Mouse (Mus musculus): ENCODE results near the gene Prdm16.

Prdm16 gene

DNA sequence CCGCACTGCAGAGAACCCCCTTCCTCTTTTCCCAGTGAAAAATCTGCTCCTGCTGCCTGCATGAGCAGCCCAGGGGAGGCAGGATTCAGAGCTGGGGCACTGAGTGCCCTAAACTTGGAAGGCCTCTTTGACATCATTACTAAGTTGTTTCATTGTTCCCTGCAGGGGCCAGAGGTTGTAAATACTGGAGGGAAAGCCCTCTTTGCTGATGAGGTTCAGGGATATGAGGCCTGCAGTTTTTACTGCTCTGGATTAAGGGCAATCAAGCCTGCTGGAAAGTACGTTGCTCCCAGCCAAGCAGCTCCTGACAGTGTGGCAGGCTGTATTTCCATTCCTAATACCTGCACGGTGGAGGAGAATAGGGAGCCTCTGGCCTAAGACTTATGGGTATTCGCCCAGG, 221.8 kb downstream of the Prdm16 start:
- DNase-seq, result no peak

DNA sequence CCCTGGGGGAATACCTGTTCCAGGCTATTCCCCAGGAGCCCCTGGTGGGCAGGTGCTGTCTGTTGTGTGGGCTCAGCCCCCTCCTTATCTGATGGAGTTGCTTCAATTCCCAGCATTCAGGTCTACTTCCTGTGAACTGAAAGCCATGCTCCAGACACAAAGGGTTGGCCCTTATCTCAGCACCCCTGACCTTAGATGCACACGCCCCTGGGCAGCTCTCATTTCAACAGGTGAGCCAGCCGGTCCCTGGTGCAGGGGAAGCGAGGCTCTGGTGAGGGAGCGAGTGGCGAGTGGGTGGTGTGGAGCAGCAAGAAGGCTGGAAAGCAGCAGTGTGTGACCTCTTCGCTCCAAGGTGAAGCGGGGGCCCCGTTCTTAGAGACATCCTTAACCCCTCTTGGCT, 226.1 kb downstream of the Prdm16 start:
- no peak for DNase-seq

DNA sequence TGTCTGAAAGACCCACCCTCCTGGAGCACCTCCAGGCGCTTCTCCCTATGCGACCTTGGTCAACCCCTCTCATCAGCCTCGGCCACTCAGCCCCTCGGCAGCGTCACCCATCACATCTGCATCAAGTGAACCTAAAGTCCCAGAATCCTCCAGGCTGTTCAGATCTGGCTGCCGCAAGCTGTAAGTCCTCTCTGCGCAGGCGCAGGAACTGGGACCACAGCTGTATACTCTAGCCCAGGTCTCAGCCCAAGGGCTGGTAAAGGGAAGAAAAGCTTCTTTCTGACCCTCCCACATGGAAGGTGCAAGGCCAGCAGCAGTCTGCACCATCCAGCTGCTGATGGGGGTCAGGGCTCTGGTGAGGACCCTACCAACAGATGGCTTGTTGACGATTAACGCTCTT, 226.8 kb downstream of the Prdm16 start:
- DNase-seq, result no peak

DNA sequence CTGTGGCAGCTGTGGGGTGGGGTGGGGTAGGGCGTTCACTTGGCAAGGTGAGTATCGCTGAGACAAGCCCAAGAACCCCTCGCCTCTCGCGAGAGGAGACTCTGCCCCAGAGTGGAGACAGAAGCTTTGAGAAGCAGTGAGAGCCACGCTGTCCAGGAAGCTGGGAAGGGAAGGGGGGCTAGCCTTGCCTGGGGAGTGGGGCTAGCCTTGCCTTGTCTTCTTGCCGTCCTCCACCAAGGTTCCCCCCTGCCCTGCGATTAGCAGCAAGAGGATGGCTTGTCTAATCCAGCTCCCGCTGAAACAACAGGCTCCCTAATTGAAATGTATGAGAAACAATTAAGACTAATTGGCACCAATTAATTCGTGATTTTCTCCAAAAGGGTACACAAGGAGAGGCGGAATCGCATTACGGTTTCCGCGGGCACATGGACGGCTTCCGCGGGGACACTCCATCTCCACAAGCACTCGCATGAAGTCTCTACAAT, 227.4 kb downstream of the Prdm16 start:
- no peak for DNase-seq

DNA sequence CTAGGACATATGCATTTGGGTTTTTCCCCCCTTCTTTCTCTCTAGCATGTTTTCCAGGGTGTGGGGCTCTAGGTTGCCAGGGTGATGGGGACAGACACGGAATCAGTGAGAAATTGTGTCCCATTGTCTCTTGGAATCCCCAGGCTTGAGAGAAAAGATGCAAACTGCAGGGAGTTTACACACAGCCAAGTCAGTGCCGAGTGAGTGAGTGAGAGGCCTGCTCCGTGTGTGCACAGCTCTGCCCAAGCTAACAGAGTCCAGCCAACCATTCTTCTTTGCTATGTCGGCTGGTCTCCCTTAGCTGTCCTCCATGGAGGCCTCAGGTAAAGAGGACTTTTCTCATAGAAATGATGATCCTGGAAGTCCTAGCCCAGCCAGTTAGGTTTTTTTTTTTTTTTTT, 233.7 kb downstream of the Prdm16 start:
- no peak for DNase-seq

DNA sequence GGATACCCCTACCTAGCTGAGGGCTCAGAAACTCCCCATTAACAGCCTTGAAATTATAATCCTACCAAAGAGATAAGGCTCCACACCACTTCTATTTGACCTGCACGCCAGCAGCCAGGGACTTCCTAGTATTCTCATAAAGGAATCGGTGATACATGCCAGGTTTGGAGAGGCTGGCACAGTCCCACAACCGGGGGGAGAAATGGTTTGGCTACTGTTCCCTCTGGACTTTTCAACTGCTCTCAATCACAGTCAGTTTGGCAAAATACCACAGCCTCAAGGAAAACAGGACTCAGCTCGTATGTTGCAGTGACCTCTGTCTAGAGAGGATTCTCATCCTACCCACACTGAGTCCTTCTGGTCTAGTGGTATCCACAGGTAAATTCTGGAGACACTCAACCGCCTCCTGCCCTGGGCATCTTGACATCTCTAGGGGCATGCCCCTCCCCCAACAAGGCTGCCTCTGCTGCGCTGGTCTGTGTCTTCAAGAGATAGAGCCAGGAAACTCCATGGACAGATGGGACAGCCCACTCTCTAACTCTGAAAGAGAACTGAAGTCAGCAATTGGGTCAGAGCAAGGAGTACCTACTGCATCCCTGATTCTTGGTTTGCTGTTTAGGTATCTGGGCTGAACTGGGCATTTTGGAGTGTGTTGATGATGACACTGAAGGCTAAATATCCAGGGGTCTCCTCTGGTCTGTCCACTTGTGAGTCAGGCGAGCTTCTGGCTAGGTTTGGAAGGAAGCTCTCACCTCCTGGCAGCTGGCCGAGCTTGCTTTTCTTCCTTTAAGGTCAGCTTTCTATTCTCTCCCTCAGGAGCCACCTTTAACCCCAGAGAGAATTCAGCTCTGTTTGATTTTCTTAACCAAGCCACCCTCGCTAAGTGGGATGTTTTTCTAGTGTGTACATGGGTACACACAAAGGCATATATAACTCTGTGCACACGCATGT, 234.4 kb downstream of the Prdm16 start:
- DNase-seq, result no peak

DNA sequence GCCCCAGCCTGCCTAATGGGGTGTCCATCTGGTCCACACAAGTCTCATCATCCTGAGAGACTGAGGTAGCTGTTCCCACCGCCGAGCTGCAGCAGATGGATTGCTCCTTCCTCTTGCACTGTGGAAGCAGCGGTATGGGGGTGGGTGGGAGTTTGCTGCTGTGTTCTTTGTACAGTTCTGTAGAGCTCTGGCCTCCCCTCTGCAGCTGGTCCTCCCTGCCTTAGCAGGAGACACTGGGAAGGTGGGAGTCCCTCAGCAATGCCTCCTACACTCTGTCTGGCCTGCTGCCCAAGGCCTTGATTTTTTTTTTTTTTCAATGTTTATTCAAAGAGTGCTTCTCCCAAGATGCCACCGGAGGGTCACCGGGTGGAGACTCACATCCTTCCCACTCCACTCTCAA, 235.3 kb downstream of the Prdm16 start:
- no peak for DNase-seq

DNA sequence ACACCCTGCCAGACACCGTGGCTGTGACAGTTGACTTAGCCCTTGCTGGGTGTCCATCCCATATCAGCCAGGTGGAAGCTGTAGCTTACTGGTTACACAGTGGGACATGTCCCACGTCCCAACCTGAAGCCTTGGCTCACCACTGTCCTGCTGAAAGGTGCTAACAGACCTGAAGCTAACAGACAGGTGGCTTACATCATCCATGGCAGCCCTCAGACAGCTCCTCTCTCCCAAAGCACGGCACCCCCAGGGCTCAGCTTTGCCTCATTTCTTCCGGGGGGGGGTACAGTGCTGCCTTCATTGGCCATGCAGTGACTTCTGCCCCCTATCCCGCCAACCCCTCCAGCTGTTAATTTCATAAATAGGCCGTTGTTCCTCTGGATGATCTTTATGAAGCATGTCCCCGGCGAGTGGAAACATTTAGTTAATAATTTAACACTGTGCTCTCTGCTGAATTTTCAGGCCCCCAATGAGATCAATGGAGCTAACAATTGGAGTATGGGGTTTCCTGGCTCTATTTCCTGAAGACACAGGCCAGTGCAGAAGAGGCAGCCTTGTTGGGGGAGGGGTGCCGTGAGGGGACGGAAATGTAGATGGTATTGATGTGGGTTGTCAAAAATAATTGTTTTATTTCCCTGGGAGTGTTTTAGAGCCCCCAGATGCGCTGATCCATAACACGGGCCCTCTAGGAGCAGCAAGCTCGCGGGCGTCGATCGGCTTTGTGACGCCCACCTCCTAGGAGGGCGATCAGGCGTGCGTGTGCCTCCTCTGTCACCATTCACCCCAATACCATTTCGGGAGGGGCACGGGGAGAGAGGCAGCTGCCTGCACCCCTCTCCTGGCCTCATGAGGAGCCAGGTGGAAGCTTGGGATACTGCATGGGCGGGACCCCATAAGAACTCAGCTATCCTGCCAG, 236.2 kb downstream of the Prdm16 start:
- DNase-seq, result no peak

DNA sequence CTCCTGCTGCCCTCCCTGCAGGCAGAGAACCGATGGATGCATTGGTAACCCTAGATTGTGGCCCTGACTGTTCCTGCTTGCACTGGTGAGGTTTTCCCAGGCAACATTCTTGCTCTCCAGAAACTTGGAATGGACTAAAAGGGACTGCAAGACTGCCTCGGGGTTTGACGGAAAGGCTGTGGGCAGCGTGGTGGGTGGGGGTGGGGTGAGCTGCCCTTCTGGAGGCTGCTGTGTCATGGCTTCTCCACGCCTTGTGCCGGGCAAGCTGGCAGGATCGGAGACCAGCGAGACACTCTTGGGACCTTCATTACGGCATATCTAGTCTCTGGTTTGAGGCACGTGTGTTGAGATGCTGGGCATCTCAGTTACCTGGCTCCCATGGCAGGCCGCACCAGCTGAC, 237.0 kb downstream of the Prdm16 start:
- DNase-seq, result no peak

DNA sequence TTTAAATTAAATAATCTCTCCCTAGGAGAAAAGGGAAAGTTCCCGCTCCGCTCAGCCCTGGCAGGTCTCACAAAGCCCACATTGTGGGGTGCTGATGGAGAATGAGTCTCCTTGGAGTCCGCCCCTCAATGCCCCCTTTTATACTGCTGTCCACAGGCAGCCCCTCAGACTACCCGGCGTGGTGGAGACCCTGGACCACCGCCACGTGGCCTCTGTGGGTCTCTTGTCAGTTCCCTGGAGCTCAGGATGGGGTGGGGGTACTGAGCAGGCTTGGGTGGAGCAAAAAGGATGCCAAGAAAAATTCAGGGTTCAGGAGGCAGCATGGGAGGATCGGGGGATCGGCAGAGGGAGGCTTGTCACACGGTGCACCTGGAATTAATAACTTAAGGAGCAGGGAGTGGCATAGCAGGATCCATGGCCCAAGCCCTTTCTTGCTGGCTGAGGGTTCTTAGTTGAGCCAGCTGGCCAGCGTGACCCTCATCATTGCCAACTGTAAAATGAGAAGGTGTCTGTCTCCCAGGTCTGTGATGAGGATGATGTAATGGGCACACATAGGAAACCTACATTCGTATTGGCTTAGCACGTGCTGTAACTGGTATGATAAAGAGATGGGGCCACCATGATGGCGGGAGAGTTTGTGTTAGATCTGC, 239.9 kb downstream of the Prdm16 start:
- DNase-seq, result no peak

DNA sequence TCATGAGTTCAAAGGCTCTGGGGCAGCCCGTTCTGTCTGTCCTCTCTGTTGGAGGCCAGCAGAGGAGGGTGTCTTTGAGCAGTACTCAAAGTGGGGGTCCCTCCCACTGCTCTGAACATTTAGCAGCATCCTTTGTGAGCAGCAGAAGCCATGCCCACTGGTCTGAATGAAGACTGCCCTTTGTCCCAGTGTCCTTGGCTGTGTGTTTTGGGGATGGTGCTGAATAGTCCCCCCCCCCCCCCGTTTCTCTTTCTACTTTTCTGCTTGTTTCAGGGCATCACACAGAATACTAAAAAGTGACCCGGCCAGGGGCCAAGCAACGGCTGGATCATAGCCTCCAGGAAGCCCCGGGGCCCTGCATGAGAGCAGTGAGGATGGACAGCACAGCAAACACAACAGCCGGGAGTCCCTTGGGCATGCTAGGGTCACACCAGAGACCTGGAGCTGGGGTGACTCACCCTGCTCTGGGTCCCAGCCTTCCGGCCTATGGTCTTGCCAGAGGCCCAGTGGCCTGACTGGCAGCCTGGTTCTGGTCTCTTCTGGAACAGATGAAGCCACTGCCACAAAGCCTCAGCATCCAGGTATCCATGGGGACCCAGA, 242.4 kb downstream of the Prdm16 start:
- no peak for DNase-seq

DNA sequence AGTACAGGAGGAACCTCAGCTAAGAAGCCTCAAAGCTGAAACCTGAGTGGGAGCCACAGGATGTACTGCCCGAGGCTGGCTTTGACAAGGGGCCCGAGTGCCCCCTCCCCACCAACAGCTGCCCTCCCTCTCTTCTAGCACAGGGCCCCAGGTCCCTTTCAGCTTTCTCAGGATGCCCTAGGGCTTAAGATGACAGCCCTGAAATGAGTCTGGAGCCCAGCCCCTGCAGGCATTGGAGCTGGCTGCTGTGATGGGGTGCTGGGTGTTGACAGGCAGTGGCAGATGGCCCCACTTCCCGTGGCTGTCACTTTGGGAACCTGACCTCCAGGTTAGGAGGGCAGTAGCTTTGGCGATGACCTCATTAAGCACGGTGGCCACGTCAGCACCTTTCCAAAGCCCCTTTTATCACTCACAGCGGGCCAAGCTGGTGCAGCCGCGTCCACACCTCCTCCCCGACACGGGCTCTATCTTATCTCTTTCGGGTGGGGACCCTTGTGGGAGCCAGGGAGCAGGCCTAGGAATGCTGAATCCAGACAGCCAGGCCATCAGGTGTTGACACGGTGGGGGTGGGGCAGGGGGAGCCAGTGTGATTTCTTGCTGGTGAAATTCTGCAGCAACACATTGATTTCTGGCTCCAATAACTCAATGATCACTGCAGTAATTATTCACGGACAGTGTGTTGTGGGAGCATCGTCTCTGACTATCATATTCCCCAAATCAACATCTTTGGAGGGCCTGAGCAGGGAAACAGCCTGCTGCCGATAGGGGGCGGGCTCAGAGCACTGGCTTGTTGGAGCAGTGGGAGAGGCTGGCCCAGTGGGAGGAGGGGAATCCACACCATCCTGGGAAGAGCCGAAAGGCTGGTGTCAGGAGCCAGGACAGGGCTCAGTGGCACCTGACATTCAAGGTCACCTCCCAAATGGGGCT, 243.2 kb downstream of the Prdm16 start:
- DNase-seq, result peak in 1 of 2 experiments; percentile 21

DNA sequence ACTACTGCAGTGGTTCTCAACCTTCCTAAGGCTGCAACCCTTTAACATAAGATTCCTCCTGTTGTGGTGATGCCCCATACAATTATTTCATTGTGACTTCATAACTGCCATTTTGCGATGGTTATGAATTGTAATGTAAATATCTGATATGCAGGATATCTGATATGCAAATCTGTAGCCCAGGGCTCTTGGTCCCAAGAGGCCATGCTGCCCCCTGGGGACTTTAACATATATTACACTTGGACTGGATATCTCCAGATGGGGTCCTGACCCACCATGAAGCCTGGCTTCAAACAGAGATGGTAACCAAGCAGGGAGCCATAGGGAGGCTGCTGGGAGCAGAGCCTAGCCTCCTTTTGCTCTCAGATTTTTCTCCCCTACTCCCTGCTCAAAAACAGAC, 244.0 kb downstream of the Prdm16 start:
- DNase-seq, result no peak

DNA sequence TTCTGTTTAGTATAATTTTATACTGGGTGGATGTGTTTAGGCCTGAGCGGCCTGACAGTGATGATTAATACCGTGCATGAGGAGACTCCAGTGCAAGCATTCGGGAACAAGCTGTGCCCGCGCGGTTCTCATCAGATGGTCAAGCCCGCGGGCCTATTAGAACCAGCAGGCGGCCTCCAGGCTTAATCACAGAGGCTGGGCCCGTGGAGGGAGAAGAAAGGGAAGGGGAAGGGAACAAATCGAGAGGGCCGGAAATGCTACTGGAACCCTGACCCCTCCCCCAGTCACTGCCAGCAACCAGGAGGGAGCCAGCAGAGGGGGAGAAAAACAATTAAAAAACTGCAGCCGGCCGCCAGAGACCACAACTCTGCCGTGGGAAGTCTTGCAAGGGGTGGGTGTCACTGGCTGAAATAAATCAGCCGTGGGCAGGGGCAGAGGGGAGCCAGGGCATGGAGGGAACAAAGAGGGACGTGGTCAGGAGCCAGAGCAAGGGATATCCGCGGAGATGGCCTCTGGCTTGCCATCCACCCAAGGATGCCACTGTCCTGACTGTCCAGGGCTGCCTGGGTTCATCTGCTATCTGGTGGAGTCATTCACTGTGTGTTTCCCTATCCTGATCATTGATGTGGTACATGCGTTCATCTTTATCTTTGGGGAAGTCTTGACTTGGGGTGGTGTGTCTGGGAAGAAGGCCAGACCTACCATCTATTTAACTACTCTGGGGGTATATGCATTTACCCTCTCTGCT, 246.2 kb downstream of the Prdm16 start:
- DNase-seq, result peak in 1 of 2 experiments; percentile 11

DNA sequence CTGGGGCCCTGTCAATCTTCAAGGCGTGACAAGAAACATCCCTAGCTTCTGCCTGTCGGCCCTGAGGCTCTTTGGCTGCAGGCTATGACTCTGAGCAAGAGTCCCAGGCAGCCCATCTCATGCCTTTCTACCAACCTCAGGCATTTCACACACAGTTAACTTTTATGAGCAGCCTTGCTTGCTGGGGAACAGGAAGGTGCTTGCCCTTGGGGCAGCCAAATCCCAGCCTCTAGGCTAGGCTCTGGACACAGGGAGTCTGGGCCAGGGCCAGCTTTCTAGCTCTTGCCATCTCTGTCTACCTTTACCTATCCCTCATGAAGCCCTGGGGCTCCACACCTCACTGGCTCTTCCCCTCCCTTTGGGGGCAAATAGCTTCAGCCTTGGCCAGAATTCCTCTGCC, 247.0 kb downstream of the Prdm16 start:
- DNase-seq, result no peak

DNA sequence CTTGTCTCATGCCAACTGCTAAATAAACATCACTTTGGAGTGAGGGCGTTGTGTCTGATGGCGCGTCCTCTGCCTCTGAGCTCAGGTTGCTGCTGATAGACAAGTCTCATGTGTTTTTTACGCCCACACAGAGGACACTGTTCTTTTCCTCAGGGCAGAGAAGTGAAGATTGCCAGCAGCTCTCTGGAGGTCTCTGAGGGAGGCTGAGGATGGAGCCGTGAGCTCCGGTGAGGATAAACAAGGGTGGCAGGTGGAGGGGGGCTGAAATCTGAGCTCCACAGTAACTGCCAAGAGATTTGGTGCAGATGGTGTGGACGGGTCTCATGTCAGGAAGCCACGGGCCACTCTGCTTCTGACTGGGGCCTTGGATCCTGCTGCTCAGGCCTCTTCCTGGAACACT, 249.9 kb downstream of the Prdm16 start:
- no peak for DNase-seq

DNA sequence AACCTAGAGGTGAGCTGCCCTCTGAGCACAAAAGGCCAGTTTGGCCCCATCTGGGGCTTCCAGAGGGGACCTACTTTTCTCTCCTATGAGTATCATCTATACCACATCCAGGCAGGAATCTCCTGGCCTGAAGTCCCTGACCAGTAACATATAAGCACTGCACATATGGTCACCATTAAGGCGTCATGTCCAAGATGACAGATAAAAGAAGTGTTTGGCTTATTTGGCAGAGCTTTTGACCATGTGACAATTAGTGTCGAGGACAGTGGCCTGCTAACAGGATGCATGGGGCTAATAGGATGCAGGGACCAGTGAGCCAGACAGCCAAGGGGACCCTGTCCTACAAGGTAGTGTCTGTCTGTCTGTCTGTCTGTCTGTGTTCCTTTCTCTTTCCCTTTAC, 250.8 kb downstream of the Prdm16 start:
- no peak for DNase-seq

DNA sequence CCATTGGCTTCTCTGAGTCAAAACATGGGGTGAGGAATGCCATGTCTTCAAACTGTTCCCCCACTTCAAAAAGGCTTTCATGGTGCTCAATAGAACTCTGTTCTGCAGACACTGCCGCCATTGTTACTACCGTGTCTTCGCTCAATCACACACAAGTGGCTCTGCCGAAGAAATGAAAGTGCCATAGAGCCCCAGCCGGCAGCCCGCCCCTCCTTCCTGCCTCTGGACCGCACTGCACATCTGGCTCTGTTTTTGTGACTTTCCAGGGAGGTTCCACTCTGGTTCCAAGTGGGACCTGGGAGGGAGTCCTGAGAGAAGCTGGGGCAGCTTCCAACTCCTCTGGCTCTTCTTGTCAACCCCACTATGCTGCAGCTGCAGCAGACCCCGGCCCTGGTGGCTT, 251.5 kb downstream of the Prdm16 start:
- no peak for DNase-seq

DNA sequence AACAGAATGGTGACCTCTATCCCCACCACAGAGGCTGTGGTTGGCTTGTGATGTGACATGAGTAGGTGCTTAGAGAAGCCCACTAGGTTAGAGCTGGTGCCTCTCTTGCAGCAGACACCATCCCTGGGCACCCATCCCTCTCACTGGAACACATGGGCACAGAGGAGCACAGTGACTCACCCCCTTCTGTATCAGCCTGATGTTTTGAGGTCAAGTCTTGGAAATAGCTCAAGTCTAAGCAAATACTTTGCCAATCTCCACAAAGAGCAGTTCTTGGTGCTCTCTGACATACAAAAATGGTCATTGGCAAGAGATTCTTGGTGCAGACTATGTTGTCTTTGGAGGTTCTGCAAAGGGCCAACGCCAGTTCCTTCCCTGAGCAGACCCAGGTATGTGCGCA, 257.8 kb downstream of the Prdm16 start:
- no peak for DNase-seq

DNA sequence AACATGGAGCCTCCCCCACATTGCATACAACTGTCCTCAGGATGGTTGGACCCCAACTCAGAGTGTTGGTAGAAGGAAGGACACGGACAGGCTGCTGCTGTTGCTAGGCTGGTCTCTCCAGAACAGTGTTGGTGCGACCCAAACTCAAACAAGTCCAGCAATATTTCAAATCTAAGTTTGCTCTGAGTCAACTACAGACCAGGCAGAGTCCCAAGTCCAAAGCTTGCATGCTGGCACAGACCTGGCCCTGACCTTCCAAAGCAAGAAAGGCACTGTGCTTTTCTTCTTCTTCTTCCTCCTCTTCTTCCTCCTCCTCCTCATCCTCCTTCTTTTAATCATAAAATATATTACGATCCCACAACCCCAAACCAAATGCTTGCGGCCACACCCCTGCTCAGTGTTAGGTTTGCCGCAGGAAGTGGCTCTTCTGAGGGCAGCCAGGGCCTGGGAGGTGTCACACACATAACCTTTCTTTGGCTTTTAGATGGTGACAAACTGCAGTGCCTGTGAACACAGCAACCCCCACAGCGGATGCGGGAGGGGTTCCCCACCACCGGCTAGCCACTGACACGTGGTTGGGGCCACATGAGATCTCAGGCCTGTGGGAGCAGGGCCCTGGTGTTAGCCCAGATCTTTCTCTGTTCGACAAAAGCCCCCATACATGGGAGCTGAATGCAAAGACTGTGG, 260.6 kb downstream of the Prdm16 start:
- DNase-seq, result no peak
